8 mouse cellular contexts compared by ENCODE assay signal in genomic region chr9:60311594-60312128, GRCm38 (mm10).
A peak's percentile ranks its signal among the peaks of the same experiment; 100 is the strongest.
DNase-seq lines count a peak whose midpoint lies in the region; ATAC-seq and TF ChIP-seq lines count a peak whose summit lies in the region.

No protein-coding gene starts in this region.

- peak; percentile 75 for ATAC-seq in forebrain, embryonic 15.5 days (replicated peaks)
- no peak for ATAC-seq in limb, embryonic 11.5 days (ENCODE audit: insufficient number of reproducible peaks, low FRiP score, low TSS enrichment, low read depth)
- no peak for ATAC-seq in erythroid progenitor cell, adult 5-6 weeks (replicated peaks; ENCODE audit: low FRiP score, poor library complexity, severe bottlenecking)

- H3K36me3 ChIP-seq in forebrain, embryonic 15.5 days: no peaks in the 10 kb centered on the region
- no peaks in the 10 kb centered on the region for H3K36me3 ChIP-seq in limb, embryonic 11.5 days (ENCODE audit: control insufficient read depth, insufficient read depth, low read length)
- no peaks in the 10 kb centered on the region for H3K36me3 ChIP-seq in small intestine, adult 2 months (ENCODE audit: control insufficient read depth, insufficient read depth, low read length)

- H3K4me1 ChIP-seq in forebrain, embryonic 15.5 days: peaks cover 41% of the 10 kb centered on the region
- H3K4me1 ChIP-seq in limb, embryonic 11.5 days (ENCODE audit: control insufficient read depth, insufficient read depth, low read length): peaks cover 26% of the 10 kb centered on the region
- peaks cover 45% of the 10 kb centered on the region for H3K4me1 ChIP-seq in small intestine, adult 2 months (ENCODE audit: control insufficient read depth, insufficient read depth, insufficient read length, low read length)

- peak; percentile 71 to 82 for DNase-seq in cerebellum, postnatal 10 days
- no peak for DNase-seq in cerebellum, adult 8-10 months
- peak; percentile 45 for DNase-seq in kidney, adult 9 months
- DNase-seq in limb, embryonic 11.5 days (ENCODE audit: low spot score): peak; percentile 28
- no peak for DNase-seq in adrenal gland, adult 18-20 months (ENCODE audit: low spot score in 2 of 2)

- no peaks in the 10 kb centered on the region for H3K27me3 ChIP-seq in forebrain, embryonic 15.5 days
- H3K27me3 ChIP-seq in limb, embryonic 11.5 days (ENCODE audit: control insufficient read depth, insufficient read depth, low read length): no peaks in the 10 kb centered on the region
- H3K27me3 ChIP-seq in small intestine, adult 2 months (ENCODE audit: control insufficient read depth, insufficient read depth, low read length): no peaks in the 10 kb centered on the region

- no peaks in the 10 kb centered on the region for H3K9me3 ChIP-seq in forebrain, embryonic 15.5 days
- no peaks in the 10 kb centered on the region for H3K9me3 ChIP-seq in limb, embryonic 11.5 days (ENCODE audit: control insufficient read depth, low read length)

- no peak overlapping the region for H3K4me2 ChIP-seq in forebrain, embryonic 15.5 days (replicated peaks)
- H3K4me2 ChIP-seq in limb, embryonic 11.5 days (ENCODE audit: low read depth, severe bottlenecking): no peak overlapping the region

- no peak for TF ChIP-seq CTCF in small intestine, adult 2 months (IDR thresholded peaks at IDR 0.05; ENCODE audit: extremely low read depth, insufficient read length, insufficient replicate concordance, low read depth, low read length)

- H3K4me3 ChIP-seq in forebrain, embryonic 15.5 days: no peak overlapping the region
- H3K4me3 ChIP-seq in limb, embryonic 11.5 days (ENCODE audit: low read depth, low read length): no peak overlapping the region
- no peak overlapping the region for H3K4me3 ChIP-seq in small intestine, adult 2 months (ENCODE audit: low read depth, low read length)

- no peak for TF ChIP-seq POLR2A in small intestine, adult 2 months (IDR thresholded peaks at IDR 0.05; ENCODE audit: low read depth, low read length)

- peak overlapping the region; percentile 5; the same call in 1 of the 2 replicates for H3K27ac ChIP-seq in forebrain, embryonic 15.5 days (replicated peaks)
- no peak overlapping the region for H3K27ac ChIP-seq in limb, embryonic 11.5 days (replicated peaks; ENCODE audit: low read depth, low read length)
- H3K27ac ChIP-seq in small intestine, adult 2 months (ENCODE audit: insufficient read depth, low read depth, low read length): peak overlapping the region; percentile 14; the same call in 1 of the 2 replicates

- no peak overlapping the region for H3K9ac ChIP-seq in forebrain, embryonic 15.5 days (replicated peaks)
- H3K9ac ChIP-seq in limb, embryonic 11.5 days (ENCODE audit: low read length): no peak overlapping the region

- 14% methylated on average over 10 of the region's 10 CpGs for WGBS in forebrain, embryonic 15.5 days
- 65% methylated on average over 10 of the region's 10 CpGs for WGBS in limb, embryonic 11.5 days
- 72% methylated on average over 10 of the region's 10 CpGs for WGBS in small intestine, adult 2 months

Comparison
In these comparisons a context has a peak if more than half of its experiments do, and no peak if none do; other contexts are left out.
1. DNase-seq: peak in cerebellum, postnatal 10 days (2 of 2), kidney, adult 9 months (single experiment) and limb, embryonic 11.5 days (single experiment); none in cerebellum, adult 8-10 months (single experiment) and adrenal gland, adult 18-20 months (0 of 2).